Mouse (Mus musculus) heart, embryonic 13.5 days (tissue): ENCODE measurements at regions not wholly inside any gene's neighbourhood (a gene's known extent, or its start where the extent isn't known, plus 50 kb on each side); places are given as distances from the start of the nearest gene placed in this dataset.

Source experiments
- ATAC-seq: fragments of 200-750 bp; cut with Nextera tagmentation; 2 replicates; pipeline ENCODE4 v1.8.0; 2017; ENCODE audit warnings: moderate TSS enrichment; ENCODE audit not compliant: insufficient number of reproducible peaks, low FRiP score, low TSS enrichment; ENCODE audit errors: extremely low read depth
- H3K27ac ChIP-seq: fragments of 300-500 bp; sonication (generic); replicated peaks from 2 replicates; pipeline ENCODE4 v1.5.1; 2015; ENCODE audit warnings: moderate library complexity, mild to moderate bottlenecking, inconsistent platforms
- H3K27me3 ChIP-seq: fragments of 300-500 bp; sonication (generic); replicated peaks from 2 replicates; pipeline ENCODE4 v1.6.1; 2015; ENCODE audit warnings: mild to moderate bottlenecking, inconsistent platforms
- H3K36me3 ChIP-seq: fragments of 300-500 bp; sonication (generic); 2 replicates; pipeline ENCODE4 v1.6.1; 2015; ENCODE audit warnings: mild to moderate bottlenecking, inconsistent platforms
- H3K4me1 ChIP-seq: fragments of 300-500 bp; sonication (generic); 2 replicates; pipeline ENCODE4 v1.6.1; 2015; ENCODE audit warnings: inconsistent platforms
- H3K4me2 ChIP-seq: fragments of 300-500 bp; sonication (generic); 2 replicates; pipeline ENCODE4 v1.6.1; 2015; ENCODE audit warnings: inconsistent platforms, mild to moderate bottlenecking, moderate library complexity
- H3K4me3 ChIP-seq: fragments of 300-500 bp; sonication (generic); 2 replicates; pipeline ENCODE4 v1.5.1; 2015; ENCODE audit warnings: moderate library complexity, mild to moderate bottlenecking, inconsistent platforms
- H3K9ac ChIP-seq: fragments of 300-500 bp; sonication (generic); 2 replicates; pipeline ENCODE4 v1.6.1; 2015; ENCODE audit warnings: inconsistent platforms, mild to moderate bottlenecking, moderate library complexity
- H3K9me3 ChIP-seq: fragments of 300-500 bp; sonication (generic); 2 replicates; pipeline ENCODE4 v1.6.1; 2016; ENCODE audit warnings: inconsistent platforms
- WGBS: fragments of 180-500 bp; shearing (Covaris S2); methylation state at CpG from one replicate; pipeline ENCODE4 v1.1.7; 2015; ENCODE audit warnings: mixed read lengths; 5-methylcytosine and 5-hydroxymethylcytosine counted together

DNA sequence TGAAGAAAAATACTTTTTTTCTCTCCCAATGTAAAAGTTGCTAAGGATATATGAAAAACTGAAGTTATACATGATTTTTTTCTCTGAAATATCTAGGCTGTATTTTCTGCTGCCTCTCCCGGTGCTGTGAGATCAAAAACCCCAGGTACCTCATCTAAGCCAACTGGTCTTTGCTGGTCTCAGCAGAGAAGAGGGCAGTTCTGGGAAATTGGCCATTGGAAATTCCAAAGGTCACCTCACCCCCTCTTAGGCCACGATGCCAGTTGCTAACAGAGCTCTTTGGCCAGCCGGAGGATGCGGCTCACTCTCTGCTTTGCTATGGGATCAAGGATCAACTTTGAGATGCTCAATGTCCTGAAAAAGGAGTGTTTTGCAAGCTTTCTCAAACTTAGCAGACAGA is 280.9 kb upstream of the Rora start:
- Histone ChIP-seq H3K27me3 (no peaks in the 10 kb centered on the region), H3K9me3 (no peaks in the 10 kb centered on the region), H3K9ac (no peak overlapping the region), H3K27ac (no peak overlapping the region), H3K36me3 (no peaks in the 10 kb centered on the region), H3K4me2 (no peak overlapping the region), H3K4me1 (no peaks in the 10 kb centered on the region), H3K4me3 (no peak overlapping the region)
- 74% methylated on average over 4 of the region's 4 CpGs for WGBS
- no peak for ATAC-seq

DNA sequence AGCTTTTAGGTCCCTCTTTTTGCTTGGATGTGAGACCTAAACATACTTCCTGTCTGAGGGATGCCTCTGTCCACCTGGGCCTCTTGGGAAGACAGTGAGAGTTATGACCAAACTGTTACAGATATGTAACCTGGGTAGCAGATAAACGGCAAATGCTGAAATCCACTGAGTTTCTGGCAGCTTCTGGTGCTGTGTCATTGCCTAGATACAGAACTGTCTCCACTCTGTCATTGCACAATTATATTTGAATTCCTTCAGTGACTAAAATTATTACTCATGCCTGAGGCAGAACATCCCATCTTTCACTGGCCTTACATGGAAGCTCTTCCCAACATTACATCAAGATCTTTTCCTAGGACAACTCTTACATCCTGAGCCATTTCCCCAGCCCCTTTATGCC is 277.4 kb upstream of the Rora start:
- Histone ChIP-seq H3K27ac (no peak overlapping the region), H3K9me3 (no peaks in the 10 kb centered on the region), H3K9ac (no peak overlapping the region), H3K4me3 (no peak overlapping the region), H3K4me2 (no peak overlapping the region), H3K4me1 (no peaks in the 10 kb centered on the region), H3K36me3 (no peaks in the 10 kb centered on the region), H3K27me3 (no peaks in the 10 kb centered on the region)
- ATAC-seq = no peak
- 70% methylated on average over 1 of the region's 1 CpGs for WGBS

DNA sequence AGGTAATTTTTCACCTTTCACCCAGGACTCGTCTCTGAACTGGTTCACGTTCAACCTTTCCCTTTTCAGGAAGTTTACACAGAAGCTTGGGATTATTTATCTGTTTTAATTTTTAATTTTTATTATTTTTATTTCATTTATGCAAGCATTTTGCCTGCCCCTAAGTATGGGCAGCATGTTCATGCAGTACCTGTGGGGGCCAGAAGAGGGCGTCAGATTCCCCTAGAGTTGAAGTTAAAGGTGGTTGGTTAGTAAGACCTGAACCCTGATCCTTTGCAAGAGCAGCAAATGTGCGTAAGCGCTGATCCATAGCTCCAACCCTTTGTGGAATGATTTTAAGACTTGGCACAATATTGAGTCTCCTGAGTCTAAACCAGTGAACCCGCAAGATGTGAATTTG is 271.7 kb upstream of the Rora start:
- Histone ChIP-seq H3K36me3 (no peaks in the 10 kb centered on the region), H3K27me3 (no peaks in the 10 kb centered on the region), H3K9me3 (no peaks in the 10 kb centered on the region), H3K9ac (no peak overlapping the region), H3K4me1 (no peaks in the 10 kb centered on the region), H3K27ac (no peak overlapping the region), H3K4me3 (no peak overlapping the region), H3K4me2 (no peak overlapping the region)
- 79% methylated on average over 6 of the region's 6 CpGs for WGBS
- no peak for ATAC-seq

DNA sequence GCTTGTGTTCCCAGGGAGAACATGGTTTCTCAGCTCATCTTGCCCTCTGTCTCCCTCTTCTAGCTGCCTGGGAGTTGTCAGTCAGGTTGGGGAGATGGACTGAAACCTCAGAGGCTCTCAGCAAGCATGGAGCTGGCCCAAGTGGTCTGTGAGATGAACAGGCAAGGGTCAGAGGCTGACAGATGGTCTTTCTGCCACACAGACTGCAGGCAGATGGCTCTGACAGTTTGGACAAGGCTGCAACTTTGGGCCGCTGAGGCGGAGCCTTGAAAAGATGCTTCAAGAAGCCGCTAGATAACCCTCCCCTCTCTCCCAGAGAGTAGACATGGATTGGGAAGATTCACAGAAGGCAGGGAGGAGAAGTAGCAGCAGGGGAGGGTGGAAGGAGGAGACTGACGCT is 252.7 kb upstream of the Rora start:
- Histone ChIP-seq H3K4me2 (no peak overlapping the region), H3K4me1 (peaks cover 11% of the 10 kb centered on the region), H3K9me3 (no peaks in the 10 kb centered on the region), H3K27ac (no peak overlapping the region), H3K27me3 (no peaks in the 10 kb centered on the region), H3K9ac (no peak overlapping the region), H3K36me3 (no peaks in the 10 kb centered on the region), H3K4me3 (no peak overlapping the region)
- ATAC-seq = no peak
- 51% methylated on average over 4 of the region's 4 CpGs for WGBS

DNA sequence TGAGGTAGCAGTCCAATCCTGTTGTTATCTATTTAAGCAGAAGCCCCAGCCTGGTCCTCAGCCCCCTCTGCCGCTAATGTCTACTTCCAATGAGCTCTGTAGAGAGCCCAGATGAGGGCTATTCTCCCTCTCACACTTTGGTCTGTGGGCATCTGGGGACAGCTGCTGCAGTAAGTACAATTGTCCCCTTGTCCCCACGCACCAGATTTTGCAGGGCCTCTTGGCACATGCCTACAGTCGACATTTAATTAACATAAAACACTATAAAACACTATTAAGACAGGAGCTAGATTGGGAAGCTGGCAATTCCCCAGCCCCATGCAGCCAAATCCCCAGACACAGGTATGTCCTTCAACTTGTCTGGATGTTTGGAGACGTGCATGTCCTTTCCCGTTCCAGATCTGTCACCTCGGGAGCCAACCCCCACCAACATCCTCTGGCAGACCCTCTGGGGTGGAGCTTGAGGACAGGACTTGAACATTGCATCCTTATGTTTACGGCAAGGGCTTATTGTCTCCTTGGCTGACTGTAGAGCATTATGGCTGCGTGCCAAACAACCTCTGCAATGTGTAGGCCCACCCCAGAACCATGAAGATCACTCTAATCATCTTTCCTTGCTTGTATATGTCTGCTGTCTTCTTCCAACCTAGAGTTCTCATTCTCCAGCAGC is 251.3 kb upstream of the Rora start:
- H3K27me3 ChIP-seq = no peaks in the 10 kb centered on the region
- no peaks in the 10 kb centered on the region for H3K9me3 ChIP-seq
- ATAC-seq = no peak

DNA sequence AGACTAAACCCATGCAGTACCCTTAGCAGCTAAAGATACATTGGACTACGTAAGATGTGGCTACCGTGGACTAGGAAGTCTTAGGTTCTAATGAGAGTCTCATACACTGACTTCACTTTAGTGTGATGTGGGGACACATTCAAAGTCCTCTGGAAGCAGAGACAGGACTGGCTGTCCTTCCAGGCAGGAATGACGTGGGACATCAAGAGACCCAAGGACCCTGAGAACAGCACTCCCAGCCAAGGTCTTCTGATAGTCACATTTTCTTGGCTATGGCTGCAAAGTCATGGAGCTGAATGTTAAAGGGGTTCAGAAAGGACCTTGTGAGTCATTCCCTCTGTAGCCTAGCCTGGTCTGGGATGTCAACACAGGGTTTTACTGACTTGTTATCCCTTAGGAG is 250.6 kb upstream of the Rora start:
- Histone ChIP-seq H3K27me3 (no peaks in the 10 kb centered on the region), H3K27ac (no peak overlapping the region), H3K4me2 (no peak overlapping the region), H3K36me3 (no peaks in the 10 kb centered on the region), H3K9ac (no peak overlapping the region), H3K4me3 (no peak overlapping the region), H3K4me1 (peaks cover 11% of the 10 kb centered on the region), H3K9me3 (no peaks in the 10 kb centered on the region)
- 77% methylated on average over 3 of the region's 3 CpGs for WGBS
- no peak for ATAC-seq

More for the DNA sequence above, 251.3 kb upstream of the Rora start:
- Histone ChIP-seq H3K9ac (no peak overlapping the region), H3K36me3 (no peaks in the 10 kb centered on the region), H3K4me1 (peaks cover 11% of the 10 kb centered on the region), H3K27ac (no peak overlapping the region), H3K4me3 (no peak overlapping the region), H3K4me2 (no peak overlapping the region)
- WGBS = 63% methylated on average over 8 of the region's 8 CpGs

DNA sequence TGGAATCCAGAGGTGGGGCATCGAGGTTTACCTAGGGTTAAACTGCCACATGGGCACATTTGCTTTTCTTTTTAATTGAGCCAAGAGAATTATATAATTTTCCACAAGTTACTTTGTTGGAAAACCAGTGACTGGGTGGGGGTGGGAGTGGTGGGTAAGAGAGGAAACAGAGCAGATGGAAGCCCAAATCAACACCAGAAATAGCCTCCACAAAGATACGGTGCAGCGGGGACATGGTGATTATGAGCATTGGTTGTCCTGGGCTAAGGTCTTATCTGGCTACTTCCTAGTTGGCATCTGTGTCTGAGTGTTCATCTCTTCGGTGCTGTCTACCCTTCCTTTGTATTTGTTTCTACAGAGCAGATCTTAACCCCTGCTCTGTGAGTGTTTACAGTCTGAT is 250.1 kb upstream of the Rora start:
- Histone ChIP-seq H3K27me3 (no peaks in the 10 kb centered on the region), H3K4me1 (peaks cover 11% of the 10 kb centered on the region), H3K9ac (no peak overlapping the region), H3K36me3 (no peaks in the 10 kb centered on the region), H3K9me3 (no peaks in the 10 kb centered on the region), H3K4me3 (no peak overlapping the region), H3K27ac (no peak overlapping the region), H3K4me2 (no peak overlapping the region)
- no peak for ATAC-seq
- WGBS = 36% methylated on average over 4 of the region's 4 CpGs

DNA sequence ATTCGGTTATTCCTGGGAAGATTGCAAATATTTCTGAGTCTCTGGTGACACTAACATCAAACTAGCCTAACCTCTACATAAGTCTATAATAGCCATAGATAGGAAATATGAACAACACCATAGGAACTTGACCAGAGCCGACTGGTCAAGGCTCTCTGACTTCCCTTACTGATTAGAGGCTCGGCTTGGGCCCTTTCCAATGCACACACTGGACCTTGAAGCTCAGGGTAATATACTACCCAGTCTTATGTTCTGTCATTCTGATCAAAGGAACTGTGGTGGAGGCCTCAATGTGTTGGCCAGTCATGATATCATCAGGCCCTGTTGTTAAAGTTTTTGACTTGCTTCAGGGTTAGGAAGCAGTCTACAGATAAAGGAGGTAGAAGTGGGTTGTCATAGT is 243.8 kb upstream of the Rora start:
- Histone ChIP-seq H3K9ac (no peak overlapping the region), H3K4me2 (no peak overlapping the region), H3K27ac (no peak overlapping the region), H3K9me3 (no peaks in the 10 kb centered on the region), H3K27me3 (no peaks in the 10 kb centered on the region), H3K4me3 (no peak overlapping the region), H3K4me1 (no peaks in the 10 kb centered on the region), H3K36me3 (no peaks in the 10 kb centered on the region)
- ATAC-seq = no peak
- 71% methylated on average over 3 of the region's 3 CpGs for WGBS

DNA sequence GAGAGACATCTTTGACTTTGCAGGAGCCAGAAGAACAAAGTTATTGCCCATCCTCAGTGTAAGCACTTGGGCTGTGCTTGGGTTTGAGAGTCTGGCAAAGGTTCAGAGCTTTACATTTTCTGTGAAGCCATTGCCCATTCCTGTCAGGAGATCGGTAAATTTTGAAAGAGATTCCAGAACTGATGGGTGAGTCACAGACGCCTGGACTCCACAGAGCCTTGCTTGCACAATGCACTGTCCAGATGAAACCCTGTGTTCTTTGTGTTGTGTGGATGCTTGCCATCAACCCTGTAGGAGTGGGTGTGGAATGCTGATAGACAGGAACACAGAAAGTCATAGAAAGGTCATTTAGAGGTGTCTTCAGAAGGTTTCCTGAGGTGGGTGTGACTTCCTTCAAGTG is 227.3 kb upstream of the Rora start:
- no peak overlapping the region for H3K4me2 ChIP-seq

DNA sequence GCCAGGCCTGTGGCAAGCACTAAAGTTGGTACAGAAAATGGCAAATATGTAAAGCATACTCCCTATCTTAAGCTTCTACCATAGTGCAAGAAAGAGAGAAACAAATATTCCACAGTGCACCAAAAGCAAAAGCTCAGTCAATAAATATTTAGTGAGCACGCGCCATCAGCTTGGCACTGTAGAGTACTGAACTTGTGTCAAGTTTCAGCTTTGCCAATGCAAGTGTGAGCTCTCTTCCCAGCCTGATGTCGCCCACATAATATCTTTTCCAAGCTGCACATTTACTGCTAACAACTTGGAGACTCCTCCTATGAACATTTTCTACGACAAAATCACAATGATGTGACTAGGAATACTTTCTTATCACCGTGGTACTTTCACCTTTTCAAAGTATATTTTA is 190.8 kb upstream of the Rora start:
- Histone ChIP-seq H3K4me1 (no peaks in the 10 kb centered on the region), H3K9ac (no peak overlapping the region), H3K36me3 (no peaks in the 10 kb centered on the region), H3K4me2 (no peak overlapping the region), H3K4me3 (no peak overlapping the region), H3K9me3 (no peaks in the 10 kb centered on the region), H3K27me3 (no peaks in the 10 kb centered on the region), H3K27ac (no peak overlapping the region)
- WGBS = 88% methylated on average over 5 of the region's 5 CpGs
- no peak for ATAC-seq

More for the DNA sequence above, 227.3 kb upstream of the Rora start:
- no peak for ATAC-seq
- 0 out of 2 replicates have a peak, but pooled peaks cover 3% of the 10 kb centered on the region for H3K9me3 ChIP-seq
- no peak overlapping the region for H3K27ac ChIP-seq
- WGBS = 70% methylated on average over 2 of the region's 2 CpGs
- H3K27me3 ChIP-seq = no peaks in the 10 kb centered on the region
- H3K36me3 ChIP-seq = no peaks in the 10 kb centered on the region
- no peak overlapping the region for H3K4me3 ChIP-seq
- no peaks in the 10 kb centered on the region for H3K4me1 ChIP-seq
- H3K9ac ChIP-seq = no peak overlapping the region

DNA sequence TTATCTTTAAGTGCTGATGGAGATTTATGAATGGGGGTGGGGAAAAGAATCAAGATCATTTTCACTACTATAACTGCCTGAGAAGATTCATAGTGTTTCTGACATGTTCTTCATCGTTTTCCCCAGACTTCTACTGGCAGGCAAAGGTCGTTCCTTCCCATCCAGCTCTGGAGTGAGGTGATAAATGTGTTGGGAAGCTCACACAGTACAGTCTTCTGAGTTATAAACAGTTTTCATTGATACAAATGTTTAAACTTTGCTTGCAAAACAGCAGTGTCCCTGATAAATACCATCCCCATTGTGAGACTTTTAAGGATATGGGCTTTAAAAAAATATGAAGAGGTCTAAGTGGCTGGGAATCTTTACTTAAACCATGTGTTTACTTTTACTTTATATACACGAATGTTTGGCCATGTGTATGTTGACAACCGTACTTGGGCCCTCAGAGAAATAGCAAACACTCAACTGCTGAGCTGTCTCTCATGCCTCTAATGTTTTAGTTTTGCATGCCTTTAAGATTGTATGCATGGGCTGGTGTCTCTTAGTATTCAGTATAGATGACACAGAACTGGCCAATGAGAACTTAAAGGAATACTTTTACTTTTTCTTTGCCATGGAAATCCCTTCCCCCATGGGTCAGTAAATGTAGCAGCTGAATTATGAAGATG is 189.8 kb upstream of the Rora start:
- H3K9ac ChIP-seq = no peak overlapping the region
- no peaks in the 10 kb centered on the region for H3K4me1 ChIP-seq
- H3K4me3 ChIP-seq = no peak overlapping the region
- H3K36me3 ChIP-seq = no peaks in the 10 kb centered on the region
- no peak overlapping the region for H3K4me2 ChIP-seq
- no peak for ATAC-seq
- no peaks in the 10 kb centered on the region for H3K27me3 ChIP-seq
- no peaks in the 10 kb centered on the region for H3K9me3 ChIP-seq
- WGBS = 62% methylated on average over 4 of the region's 4 CpGs
- no peak overlapping the region for H3K27ac ChIP-seq

DNA sequence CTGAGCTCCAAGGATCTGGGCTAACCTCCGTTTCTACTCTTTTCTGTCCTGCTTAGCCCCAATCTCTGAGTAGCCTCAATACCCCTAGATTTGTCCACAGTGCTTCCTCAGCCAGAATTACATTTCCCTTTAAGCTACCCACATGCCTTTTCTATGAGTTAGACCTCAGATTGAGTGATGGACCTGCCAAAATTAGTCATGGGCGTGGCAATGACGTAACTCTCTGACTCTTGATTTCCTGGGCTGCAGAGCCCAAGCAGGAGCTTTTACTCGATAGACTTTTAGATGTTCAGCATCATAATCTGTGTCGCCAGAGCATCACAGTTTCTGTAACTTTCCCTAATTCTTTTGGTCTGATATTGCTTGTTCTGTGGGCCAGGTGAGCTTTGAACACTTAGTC is 186.9 kb upstream of the Rora start:
- no peaks in the 10 kb centered on the region for H3K4me1 ChIP-seq
- H3K9ac ChIP-seq = no peak overlapping the region
- 64% methylated on average over 5 of the region's 5 CpGs for WGBS
- H3K4me2 ChIP-seq = no peak overlapping the region
- no peaks in the 10 kb centered on the region for H3K9me3 ChIP-seq
- H3K27me3 ChIP-seq = no peaks in the 10 kb centered on the region
- no peaks in the 10 kb centered on the region for H3K36me3 ChIP-seq
- no peak for ATAC-seq
- no peak overlapping the region for H3K27ac ChIP-seq
- no peak overlapping the region for H3K4me3 ChIP-seq
